Mouse (Mus musculus) intestine, postnatal 0 days (tissue): Measurements from ENCODE around the gene Ccne1. TPM values are rescaled to one million over a fixed set of nuclear protein-coding genes. Genes with fewer than 3 reads are reported as not detected.

Experiments
- ATAC-seq: fragments of 200-750 bp; cut with Nextera tagmentation; 2 replicates; pipeline ENCODE4 v1.8.0; 2017; ENCODE audit warnings: mild to moderate bottlenecking, moderate TSS enrichment, moderate library complexity
- H3K27ac ChIP-seq: fragments of 300-500 bp; sonication (generic); 2 replicates; pipeline ENCODE4 v1.5.1; 2014; ENCODE audit warnings: mild to moderate bottlenecking, low read depth, low read length, moderate library complexity
- H3K27me3 ChIP-seq: fragments of 300-500 bp; sonication (generic); replicated peaks from 2 replicates; pipeline ENCODE4 v1.6.1; 2014; ENCODE audit warnings: low read length, mixed read lengths; ENCODE audit not compliant: control insufficient read depth, insufficient read depth
- H3K36me3 ChIP-seq: fragments of 300-500 bp; sonication (generic); 2 replicates; pipeline ENCODE4 v1.6.1; 2014; ENCODE audit warnings: mild to moderate bottlenecking, moderate library complexity; ENCODE audit not compliant: control insufficient read depth, insufficient read depth
- H3K4me1 ChIP-seq: fragments of 300-500 bp; sonication (generic); replicated peaks from 2 replicates; pipeline ENCODE4 v1.6.1; 2014; ENCODE audit warnings: antibody characterized with exemption, low read length, mixed read lengths; ENCODE audit not compliant: control insufficient read depth, insufficient read depth
- H3K4me2 ChIP-seq: fragments of 300-500 bp; sonication (generic); replicated peaks from 2 replicates; pipeline ENCODE4 v1.6.1; 2014; ENCODE audit warnings: low read depth, mild to moderate bottlenecking, moderate library complexity
- H3K4me3 ChIP-seq: fragments of 300-500 bp; sonication (generic); 2 replicates; pipeline ENCODE4 v1.5.1; 2014; ENCODE audit warnings: low read depth, low read length
- H3K9ac ChIP-seq: fragments of 300-500 bp; sonication (generic); 2 replicates; pipeline ENCODE4 v1.6.1; 2014; ENCODE audit warnings: mild to moderate bottlenecking, low read depth, low read length
- H3K9me3 ChIP-seq: fragments of 300-500 bp; sonication (generic); 2 replicates; pipeline ENCODE4 v1.6.1; 2016; ENCODE audit warnings: mixed run types; ENCODE audit not compliant: control insufficient read depth
- CTCF ChIP-seq: sonication (generic); IDR thresholded peaks from 2 replicates; pipeline ENCODE4 v1.5.1; 2016; ENCODE audit warnings: low read depth, mild to moderate bottlenecking, control low read depth, antibody characterized with exemption, moderate library complexity
- WGBS: fragments of 180-500 bp; shearing (Covaris S2); extraction: QIAGEN DNeasy Blood & Tissue Kit; methylation state at CpG from one replicate; pipeline ENCODE4 v1.1.7; 2014; 5-methylcytosine and 5-hydroxymethylcytosine counted together
- polyA plus RNA-seq: library from polyadenylated mRNA; unstranded; fragments of >200 nt; fragmentation: Nextera tagmentation; extraction: Ambion mirVana; gene quantifications from 2 replicates; pipeline ENCODE4 v1.2.1, GENCODE M21; 2015

Gene Ccne1
- polyA plus RNA-seq, 1 experiment from 2014 or later: 12.0 TPM

GRCm38 (mm10) chr7:38106711-38107311, 523 bp downstream of the Ccne1 start:
- Histone ChIP-seq H3K4me1 (0 out of 2 replicates have a peak, but pooled peaks cover 7% of the 10 kb centered on the region), H3K27ac (no peak overlapping the region)

GRCm38 (mm10) chr7:38105379-38105778, 2.0 kb downstream of the Ccne1 start:
- Histone ChIP-seq H3K9me3 (no peaks in the 10 kb centered on the region), H3K36me3 (peaks cover 4% of the 10 kb centered on the region; the same call in 1 of the 2 replicates), H3K9ac (no peak overlapping the region), H3K4me3 (no peak overlapping the region), H3K4me2 (no peak overlapping the region), H3K4me1 (0 out of 2 replicates have a peak, but pooled peaks cover 4% of the 10 kb centered on the region), H3K27ac (no peak overlapping the region), H3K27me3 (no peaks in the 10 kb centered on the region)
- WGBS: 86% methylated on average over 3 of the region's 3 CpGs
- TF ChIP-seq CTCF: no peak
- no peak for ATAC-seq

More at GRCm38 (mm10) chr7:38106711-38107311, 523 bp downstream of the Ccne1 start:
- H3K4me3 ChIP-seq: peak overlapping the region; percentile 77
- TF ChIP-seq CTCF: no peak
- peak overlapping the region; percentile 72 for H3K9ac ChIP-seq
- no peaks in the 10 kb centered on the region for H3K36me3 ChIP-seq
- no peaks in the 10 kb centered on the region for H3K27me3 ChIP-seq
- H3K4me2 ChIP-seq: peak overlapping the region; percentile 96
- no peaks in the 10 kb centered on the region for H3K9me3 ChIP-seq
- ATAC-seq: no peak
- under 1% methylated on average over 41 of the region's 47 CpGs for WGBS

DNA sequence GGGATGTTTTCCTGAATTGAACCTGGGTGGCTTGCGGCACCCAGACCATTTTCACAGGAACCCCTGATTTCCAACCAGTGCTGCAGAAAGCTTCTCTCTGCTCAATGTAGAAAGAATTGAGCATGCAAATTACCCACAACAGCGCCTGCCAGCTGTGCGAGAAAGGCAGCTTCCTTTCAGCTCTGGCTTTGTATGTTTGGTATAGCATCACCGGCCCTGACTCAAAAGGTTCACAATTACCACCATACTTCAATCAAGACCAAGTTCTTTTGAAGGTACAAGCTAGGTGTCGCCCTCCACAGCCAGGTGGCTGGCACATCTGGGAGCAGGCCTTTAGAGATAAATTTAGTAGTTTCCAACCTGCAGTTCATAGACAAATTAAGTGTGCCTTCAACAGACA, 3.2 kb downstream of the Ccne1 start:
- 93% methylated on average over 5 of the region's 5 CpGs for WGBS
- Histone ChIP-seq H3K4me1 (0 out of 2 replicates have a peak, but pooled peaks cover 4% of the 10 kb centered on the region), H3K9ac (no peak overlapping the region), H3K27ac (no peak overlapping the region), H3K4me3 (no peak overlapping the region), H3K36me3 (peaks cover 14% of the 10 kb centered on the region), H3K4me2 (no peak overlapping the region), H3K27me3 (no peaks in the 10 kb centered on the region), H3K9me3 (no peaks in the 10 kb centered on the region)
- TF ChIP-seq CTCF: no peak
- ATAC-seq: no peak

DNA sequence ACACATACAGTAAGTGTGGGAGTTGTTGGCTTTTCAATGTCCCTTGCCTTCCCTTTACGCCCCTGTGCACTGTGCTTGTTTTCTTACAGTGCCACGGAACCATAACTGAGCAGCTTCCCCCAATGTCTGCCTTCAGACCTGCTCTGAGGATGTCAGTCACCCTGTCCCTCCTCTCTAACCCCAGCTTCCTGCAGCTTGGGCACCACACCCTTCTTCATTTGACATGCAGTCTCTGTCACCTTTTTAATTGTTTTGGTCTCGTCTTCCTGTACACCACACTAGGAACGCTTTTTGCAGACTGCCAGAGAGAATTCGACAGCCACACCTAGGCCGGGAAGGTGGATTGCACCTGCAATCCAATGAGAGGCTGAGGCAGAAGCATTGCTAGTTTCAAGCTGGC, 13.0 kb downstream of the Ccne1 start:
- no peak for ATAC-seq
- 66% methylated on average over 6 of the region's 6 CpGs for WGBS
- no peak overlapping the region for H3K9ac ChIP-seq

GRCm38 (mm10) chr7:38093101-38093500, 14.2 kb downstream of the Ccne1 start:
- Histone ChIP-seq H3K27me3 (no peaks in the 10 kb centered on the region), H3K9me3 (no peaks in the 10 kb centered on the region), H3K4me2 (no peak overlapping the region), H3K4me3 (no peak overlapping the region), H3K9ac (no peak overlapping the region), H3K36me3 (peaks cover 2% of the 10 kb centered on the region; the same call in 1 of the 2 replicates), H3K4me1 (no peaks in the 10 kb centered on the region), H3K27ac (no peak overlapping the region)
- no peak for TF ChIP-seq CTCF
- ATAC-seq: no peak
- WGBS: 52% methylated on average over 2 of the region's 2 CpGs

More for the DNA sequence above, 13.0 kb downstream of the Ccne1 start:
- Histone ChIP-seq H3K4me2 (no peak overlapping the region), H3K27ac (no peak overlapping the region), H3K4me1 (no peaks in the 10 kb centered on the region), H3K9me3 (no peaks in the 10 kb centered on the region), H3K27me3 (no peaks in the 10 kb centered on the region), H3K4me3 (no peak overlapping the region), H3K36me3 (peaks cover 13% of the 10 kb centered on the region; the same call in 1 of the 2 replicates)
- no peak for TF ChIP-seq CTCF

GRCm38 (mm10) chr7:38089930-38090675, 17.2 kb downstream of the Ccne1 start:
- H3K36me3 ChIP-seq: no peaks in the 10 kb centered on the region
- H3K27ac ChIP-seq: no peak overlapping the region
- no peak overlapping the region for H3K4me2 ChIP-seq
- no peak overlapping the region for H3K9ac ChIP-seq
- no peaks in the 10 kb centered on the region for H3K27me3 ChIP-seq
- no peaks in the 10 kb centered on the region for H3K9me3 ChIP-seq
- peaks cover 4% of the 10 kb centered on the region; the same call in 1 of the 2 replicates for H3K4me1 ChIP-seq
- no peak for ATAC-seq
- TF ChIP-seq CTCF: no peak
- 63% methylated on average over 7 of the region's 7 CpGs for WGBS
- no peak overlapping the region for H3K4me3 ChIP-seq
